ENCODE assay signal across 8 mouse cellular contexts in genomic region chr16:43503010-43503635, GRCm38 (mm10).
DNase-seq lines count a peak whose midpoint lies in the region; ATAC-seq and TF ChIP-seq lines count a peak whose summit lies in the region.

No protein-coding gene starts in this region.

- H3K4me2 ChIP-seq in forebrain, embryonic 16.5 days (ENCODE audit: low read length), result peak overlapping the region; percentile 71
- peak overlapping the region; percentile 20 for H3K4me2 ChIP-seq in liver, embryonic 16.5 days (ENCODE audit: low read depth, low read length)
- H3K4me2 ChIP-seq in stomach, postnatal 0 days (replicated peaks; ENCODE audit: low read depth), result peak overlapping the region; percentile 66

- H3K4me1 ChIP-seq in cerebellum, adult 2 months (ENCODE audit: control insufficient read depth, insufficient read depth, low read length), result peaks cover 8% of the 10 kb centered on the region; the same call in 1 of the 2 replicates
- peaks cover 28% of the 10 kb centered on the region for H3K4me1 ChIP-seq in forebrain, embryonic 16.5 days (replicated peaks; ENCODE audit: control insufficient read depth, insufficient read depth, low read length)
- H3K4me1 ChIP-seq in liver, embryonic 16.5 days (ENCODE audit: control insufficient read depth, low read depth, low read length), result no peaks in the 10 kb centered on the region
- H3K4me1 ChIP-seq in stomach, postnatal 0 days (replicated peaks; ENCODE audit: control insufficient read depth, insufficient read depth), result no peaks in the 10 kb centered on the region

- 2% methylated on average over 13 of the region's 13 CpGs for WGBS in cerebellum, adult 2 months
- WGBS in forebrain, embryonic 16.5 days, result 0% methylated on average over 13 of the region's 13 CpGs
- WGBS in liver, embryonic 16.5 days (ENCODE audit: insufficient replicate concordance), result 11% methylated on average over 13 of the region's 13 CpGs
- 14% methylated on average over 13 of the region's 13 CpGs for WGBS in stomach, postnatal 0 days

- no peak for DNase-seq in layer of hippocampus, adult 2 months (ENCODE audit: low spot score in 2 of 2)
- no peak for DNase-seq in layer of hippocampus, adult 9-10 months (ENCODE audit: low spot score)
- DNase-seq in cerebellum, adult 2 months, result peak; percentile 65 to 66
- DNase-seq in stomach, postnatal 0 days (ENCODE audit: low spot score), result no peak
- DNase-seq in c-Kit-positive CD71-positive TER-119-positive erythroid progenitor cells, embryonic 14.5 days (ENCODE audit: low spot score), result no peak
- DNase-seq in thymus, adult 18-20 months, result no peak

- no peaks in the 10 kb centered on the region for H3K36me3 ChIP-seq in forebrain, embryonic 16.5 days (ENCODE audit: control insufficient read depth, insufficient read depth)
- H3K36me3 ChIP-seq in liver, embryonic 16.5 days (ENCODE audit: control insufficient read depth, insufficient read depth), result no peaks in the 10 kb centered on the region
- no peaks in the 10 kb centered on the region for H3K36me3 ChIP-seq in stomach, postnatal 0 days (ENCODE audit: control insufficient read depth, insufficient read depth, low read length)

- TF ChIP-seq EP300 in stomach, postnatal 0 days (optimal IDR thresholded peaks at IDR 0.05), result no peak

- H3K9me3 ChIP-seq in forebrain, embryonic 16.5 days (ENCODE audit: control insufficient read depth, low read length), result no peaks in the 10 kb centered on the region
- no peaks in the 10 kb centered on the region for H3K9me3 ChIP-seq in liver, embryonic 16.5 days (replicated peaks; ENCODE audit: control insufficient read depth, low read length)
- H3K9me3 ChIP-seq in stomach, postnatal 0 days (ENCODE audit: control insufficient read depth, low read length), result no peaks in the 10 kb centered on the region

- TF ChIP-seq CTCF in layer of hippocampus, adult 2 months (conservative IDR thresholded peaks at IDR 0.05), result no peak
- no peak for TF ChIP-seq CTCF in cerebellum, adult 2 months (IDR thresholded peaks at IDR 0.05; ENCODE audit: borderline replicate concordance, insufficient read depth, low read depth, low read length)
- TF ChIP-seq CTCF in stomach, postnatal 0 days (IDR thresholded peaks at IDR 0.05; ENCODE audit: low read depth), result no peak

- H3K27ac ChIP-seq in layer of hippocampus, adult 2 months, result peak overlapping the region; percentile 99
- H3K27ac ChIP-seq in cerebellum, adult 2 months (ENCODE audit: insufficient read depth, low read length), result peak overlapping the region; percentile 91
- peak overlapping the region; percentile 97 for H3K27ac ChIP-seq in forebrain, embryonic 16.5 days (ENCODE audit: low read length)
- H3K27ac ChIP-seq in liver, embryonic 16.5 days (ENCODE audit: low read length), result no peak overlapping the region
- no peak overlapping the region for H3K27ac ChIP-seq in stomach, postnatal 0 days (replicated peaks)

- H3K4me3 ChIP-seq in layer of hippocampus, adult 2 months, result peak overlapping the region; percentile 72
- H3K4me3 ChIP-seq in cerebellum, adult 2 months (replicated peaks; ENCODE audit: insufficient read depth, low read depth, low read length), result peak overlapping the region; percentile 79
- H3K4me3 ChIP-seq in forebrain, embryonic 16.5 days (replicated peaks; ENCODE audit: low read length), result peak overlapping the region; percentile 62
- no peak overlapping the region for H3K4me3 ChIP-seq in liver, embryonic 16.5 days (ENCODE audit: low read depth, low read length)
- peak overlapping the region; percentile 34 for H3K4me3 ChIP-seq in stomach, postnatal 0 days (ENCODE audit: low read depth, low read length)

- H3K9ac ChIP-seq in forebrain, embryonic 16.5 days (replicated peaks; ENCODE audit: low read depth, low read length), result peak overlapping the region; percentile 83
- no peak overlapping the region for H3K9ac ChIP-seq in liver, embryonic 16.5 days (ENCODE audit: low read depth, low read length)
- H3K9ac ChIP-seq in stomach, postnatal 0 days (ENCODE audit: low read length), result peak overlapping the region; percentile 1; the same call in 1 of the 2 replicates

- peak; percentile 70 for ATAC-seq in forebrain, embryonic 16.5 days
- no peak for ATAC-seq in liver, embryonic 16.5 days (ENCODE audit: low read depth)
- no peak for ATAC-seq in stomach, postnatal 0 days (ENCODE audit: low FRiP score, low TSS enrichment)

- peak; percentile 13; the same call in 1 of the 2 replicates for TF ChIP-seq POLR2A in cerebellum, adult 2 months (IDR thresholded peaks at IDR 0.05; ENCODE audit: borderline replicate concordance, insufficient read depth, low read length)

- H3K27me3 ChIP-seq in cerebellum, adult 2 months (ENCODE audit: control insufficient read depth, insufficient read depth, low read length), result no peaks in the 10 kb centered on the region
- H3K27me3 ChIP-seq in forebrain, embryonic 16.5 days (replicated peaks; ENCODE audit: control insufficient read depth, insufficient read depth, low read length), result no peaks in the 10 kb centered on the region
- H3K27me3 ChIP-seq in liver, embryonic 16.5 days (ENCODE audit: control insufficient read depth, insufficient read depth, low read depth, low read length), result peaks cover 4% of the 10 kb centered on the region; the same call in 1 of the 2 replicates
- no peaks in the 10 kb centered on the region for H3K27me3 ChIP-seq in stomach, postnatal 0 days (ENCODE audit: control insufficient read depth, insufficient read depth, low read length)

Comparison
In these comparisons a context has a peak if more than half of its experiments do, and no peak if none do; other contexts are left out.
1. DNase-seq: peak in cerebellum, adult 2 months (2 of 2); none in layer of hippocampus, adult 2 months (0 of 2), layer of hippocampus, adult 9-10 months (single experiment), stomach, postnatal 0 days (single experiment), c-Kit-positive CD71-positive TER-119-positive erythroid progenitor cells, embryonic 14.5 days (single experiment) and thymus, adult 18-20 months (0 of 2).
2. H3K27ac ChIP-seq: peak in layer of hippocampus, adult 2 months (single experiment), cerebellum, adult 2 months (single experiment) and forebrain, embryonic 16.5 days (single experiment); none in liver, embryonic 16.5 days (single experiment) and stomach, postnatal 0 days (single experiment).
3. H3K4me2 ChIP-seq: peak in every context shown above with its lines; median percentile 71 in forebrain, embryonic 16.5 days; 66 in stomach, postnatal 0 days; 20 in liver, embryonic 16.5 days.